Mouse (Mus musculus) MEL (cell line): ENCODE measurements around the gene Cd163. TPM values are rescaled to one million over a fixed set of nuclear protein-coding genes. Genes with fewer than 3 reads are reported as not detected.
"Not testable (repeated sequence)": the region's sequence is repeated elsewhere in the genome, so short reads cannot be mapped to it uniquely, and the experiment has no call there.

Source experiments
- DNase-seq: peaks from one replicate; pipeline ENCODE4 v3.0.0; 2011; ENCODE audit warnings: low read depth, low spot score
- H3K27ac ChIP-seq: 2 replicates; pipeline ENCODE4 v1.5.1; 2012; ENCODE audit warnings: low read depth, mild to moderate bottlenecking, control low read depth, low read length, moderate library complexity; ENCODE audit not compliant: control insufficient read depth
- H3K27me3 ChIP-seq, 2 experiments: fragments of 150-350 bp in 1 of 2; sonication (generic) in 1 of 2; 2 replicates each; pipeline ENCODE4 v1.6.1; 2012; ENCODE audit warnings: low read length in 2 of 2, mild to moderate bottlenecking in 2 of 2, improper control_type of control experiment in 1 of 2, moderate library complexity in 1 of 2; ENCODE audit not compliant: insufficient read depth in 2 of 2, control insufficient read depth in 1 of 2
- H3K36me3 ChIP-seq, 2 experiments: 2 replicates each; pipeline ENCODE4 v1.6.1; 2012 to 2014; ENCODE audit warnings: low read length in 2 of 2, improper control_type of control experiment in 1 of 2, inconsistent platforms in 1 of 2, mild to moderate bottlenecking in 1 of 2; ENCODE audit not compliant: insufficient read depth in 2 of 2, control insufficient read depth in 1 of 2
- H3K4me1 ChIP-seq, 2 experiments: fragments of 150-350 bp in 1 of 2; sonication (generic) in 1 of 2; 2 replicates each; pipeline ENCODE4 v1.6.1; 2012; ENCODE audit warnings: low read length in 2 of 2, improper control_type of control experiment in 1 of 2, mild to moderate bottlenecking in 1 of 2; ENCODE audit not compliant: insufficient read depth in 2 of 2, control insufficient read depth in 1 of 2
- H3K4me3 ChIP-seq, 2 experiments: fragments of 150-350 bp in 1 of 2; sonication (generic) in 1 of 2; 2 replicates each; pipeline ENCODE4 v1.5.1; 2012; ENCODE audit warnings: low read depth in 2 of 2, low read length in 2 of 2, mild to moderate bottlenecking in 2 of 2, moderate library complexity in 2 of 2, control low read depth in 1 of 2, improper control_type of control experiment in 1 of 2; ENCODE audit not compliant: control insufficient read depth in 1 of 2, insufficient read depth in 1 of 2
- H3K79me2 ChIP-seq: 2 replicates; pipeline ENCODE4 v1.6.1; 2012; ENCODE audit warnings: mild to moderate bottlenecking, low read length, moderate library complexity; ENCODE audit not compliant: control insufficient read depth, poor library complexity, insufficient read depth
- H3K9ac ChIP-seq: 2 replicates; pipeline ENCODE4 v1.6.1; 2012; ENCODE audit warnings: low read depth, mild to moderate bottlenecking, control low read depth, low read length, moderate library complexity; ENCODE audit not compliant: control insufficient read depth, poor library complexity, severe bottlenecking
- H3K9me3 ChIP-seq: fragments of 150-350 bp; sonication (generic); replicated peaks from 2 replicates; pipeline ENCODE4 v1.6.1; 2012; ENCODE audit warnings: mild to moderate bottlenecking, low read length, improper control_type of control experiment, moderate library complexity; ENCODE audit not compliant: insufficient read depth
- BHLHE40 ChIP-seq: IDR thresholded peaks from 2 replicates; pipeline ENCODE4 v1.6.1; 2012; ENCODE audit warnings: low read depth, mild to moderate bottlenecking, inconsistent platforms, low read length, improper control_type of control experiment, borderline replicate concordance
- CHD2 ChIP-seq: IDR thresholded peaks from 2 replicates; pipeline ENCODE4 v1.6.1; 2011; ENCODE audit warnings: low read length, improper control_type of control experiment
- CTCF ChIP-seq, 3 experiments: IDR thresholded peaks in 2 of 3; conservative IDR thresholded peaks in 1 of 3; 2 replicates each; pipeline ENCODE4 v1.5.1; 2011 to 2012; ENCODE audit warnings: low read length in 3 of 3, low read depth in 2 of 3, mild to moderate bottlenecking in 2 of 3, improper control_type of control experiment in 1 of 3, inconsistent platforms in 1 of 3, mixed read lengths in 1 of 3, moderate library complexity in 1 of 3; ENCODE audit not compliant: control insufficient read depth in 1 of 3, insufficient read depth in 1 of 3, poor library complexity in 1 of 3, severe bottlenecking in 1 of 3
- GATA1 ChIP-seq: IDR thresholded peaks from 2 replicates; pipeline ENCODE4 v1.6.1; 2011; ENCODE audit warnings: low read depth, low read length, improper control_type of control experiment
- HCFC1 ChIP-seq: IDR thresholded peaks from 2 replicates; pipeline ENCODE4 v1.6.1; 2012; ENCODE audit warnings: low read depth, mild to moderate bottlenecking, inconsistent platforms, low read length, improper control_type of control experiment, moderate library complexity
- MAFK ChIP-seq: IDR thresholded peaks from 2 replicates; pipeline ENCODE4 v1.6.1; 2011; ENCODE audit warnings: low read depth, mild to moderate bottlenecking, low read length, improper control_type of control experiment, borderline replicate concordance
- MAZ ChIP-seq: IDR thresholded peaks from 2 replicates; pipeline ENCODE4 v1.6.1; 2012; ENCODE audit warnings: low read depth, mild to moderate bottlenecking, inconsistent platforms, low read length, improper control_type of control experiment
- MEF2A ChIP-seq: IDR thresholded peaks from 2 replicates; pipeline ENCODE4 v1.6.1; 2014; ENCODE audit warnings: low read depth, mild to moderate bottlenecking, inconsistent platforms, low read length, improper control_type of control experiment; ENCODE audit not compliant: poor library complexity, insufficient replicate concordance, severe bottlenecking; ENCODE audit errors: extremely low read depth
- MXI1 ChIP-seq: IDR thresholded peaks from 2 replicates; pipeline ENCODE4 v1.6.1; 2011; ENCODE audit warnings: mild to moderate bottlenecking, low read depth, low read length, improper control_type of control experiment
- NRF1 ChIP-seq: IDR thresholded peaks from 2 replicates; pipeline ENCODE4 v1.6.1; 2014; ENCODE audit warnings: low read depth, mild to moderate bottlenecking, inconsistent platforms, low read length, improper control_type of control experiment, moderate library complexity; ENCODE audit not compliant: poor library complexity, insufficient read depth, severe bottlenecking
- SIN3A ChIP-seq: IDR thresholded peaks from 2 replicates; pipeline ENCODE4 v1.6.1; 2012; ENCODE audit warnings: low read length, improper control_type of control experiment, inconsistent platforms
- TAL1 ChIP-seq: IDR thresholded peaks from 2 replicates; pipeline ENCODE4 v1.6.1; 2012; ENCODE audit warnings: mild to moderate bottlenecking, inconsistent platforms, low read length, moderate library complexity, mixed read lengths
- TCF12 ChIP-seq: IDR thresholded peaks from 2 replicates; pipeline ENCODE4 v1.6.1; 2014; ENCODE audit warnings: low read depth, mild to moderate bottlenecking, inconsistent platforms, low read length, improper control_type of control experiment, moderate library complexity
- USF1 ChIP-seq: IDR thresholded peaks from 2 replicates; pipeline ENCODE4 v1.6.1; 2014; ENCODE audit warnings: low read depth, mild to moderate bottlenecking, inconsistent platforms, low read length, improper control_type of control experiment, moderate library complexity
- USF2 ChIP-seq, 2 experiments: IDR thresholded peaks; 2 replicates each; pipeline ENCODE4 v1.6.1; 2011 to 2012; ENCODE audit warnings: improper control_type of control experiment in 2 of 2, low read length in 2 of 2, borderline replicate concordance in 1 of 2, inconsistent platforms in 1 of 2, low read depth in 1 of 2, mild to moderate bottlenecking in 1 of 2; ENCODE audit not compliant: insufficient read depth in 1 of 2
- ZKSCAN1 ChIP-seq: IDR thresholded peaks from 2 replicates; pipeline ENCODE4 v1.6.1; 2012; ENCODE audit warnings: low read depth, mild to moderate bottlenecking, inconsistent platforms, low read length, improper control_type of control experiment, moderate library complexity
- ZMIZ1 ChIP-seq: IDR thresholded peaks from 2 replicates; pipeline ENCODE4 v1.6.1; 2012; ENCODE audit warnings: low read depth, mild to moderate bottlenecking, inconsistent platforms, low read length, improper control_type of control experiment, moderate library complexity
- polyA plus RNA-seq, 2 experiments: library from polyadenylated mRNA; stranded (reverse) in 1 of 2; unstranded in 1 of 2; fragments of >175 nt in 1 of 2; fragments of >200 nt in 1 of 2; gene quantifications; 2 replicates each; pipeline versions ENCODE4 v1.2.1 to v1.2.4; 2012; ENCODE audit warnings: low replicate concordance in 2 of 2, low read depth in 1 of 2; ENCODE audit not compliant: insufficient read length in 2 of 2, insufficient read depth in 1 of 2, missing spikeins in 1 of 2
- total RNA-seq: library from RNA; depleted of rRNA; stranded (reverse); fragments of 300-350 nt; gene quantifications from 2 replicates; pipeline ENCODE4 v1.2.3, GENCODE M21; 2012

Cd163 gene
- total and polyA plus RNA-seq, 3 experiments: 0.58 to 0.81 TPM; not detected in 1

GRCm38 (mm10) chr6:124282731-124283130 is 21.7 kb upstream of the Cd163 start:
- H3K36me3 ChIP-seq: no peaks in the 10 kb centered on the region
- no peaks in the 10 kb centered on the region for H3K4me1 ChIP-seq
- H3K27ac ChIP-seq: no peak overlapping the region
- H3K79me2 ChIP-seq: no peaks in the 10 kb centered on the region
- no peak overlapping the region for H3K4me3 ChIP-seq
- DNase-seq: no peak
- peaks cover 0 to 2% of the 10 kb centered on the region in 2 experiments; a peak in 1 of 4 replicates for H3K27me3 ChIP-seq
- no peaks in the 10 kb centered on the region for H3K9me3 ChIP-seq
- H3K9ac ChIP-seq: no peak overlapping the region
- TF ChIP-seq ZMIZ1 (no peak), BHLHE40 (no peak), TCF12 (no peak), TAL1 (no peak), NRF1 (no peak), GATA1 (no peak), MAZ (no peak), MAFK (no peak), CTCF (IDR thresholded peaks at IDR 0.05 in 2 of 3, conservative IDR thresholded peaks at IDR 0.05 in 1 of 3; ENCODE audit: control insufficient read depth in 1 of 3, insufficient read depth in 1 of 3, low read depth in 2 of 3, low read length in 3 of 3, poor library complexity in 1 of 3, severe bottlenecking in 1 of 3) (no peak), SIN3A (no peak), HCFC1 (no peak), USF1 (no peak), ZKSCAN1 (no peak), MXI1 (no peak), MEF2A (no peak), CHD2 (no peak), USF2 (IDR thresholded peaks at IDR 0.05; ENCODE audit: borderline replicate concordance in 1 of 2, insufficient read depth in 1 of 2, low read depth in 1 of 2, low read length in 2 of 2) (no peak)
- TF ChIP-seq, all 39 proteins: peak for 0

DNA sequence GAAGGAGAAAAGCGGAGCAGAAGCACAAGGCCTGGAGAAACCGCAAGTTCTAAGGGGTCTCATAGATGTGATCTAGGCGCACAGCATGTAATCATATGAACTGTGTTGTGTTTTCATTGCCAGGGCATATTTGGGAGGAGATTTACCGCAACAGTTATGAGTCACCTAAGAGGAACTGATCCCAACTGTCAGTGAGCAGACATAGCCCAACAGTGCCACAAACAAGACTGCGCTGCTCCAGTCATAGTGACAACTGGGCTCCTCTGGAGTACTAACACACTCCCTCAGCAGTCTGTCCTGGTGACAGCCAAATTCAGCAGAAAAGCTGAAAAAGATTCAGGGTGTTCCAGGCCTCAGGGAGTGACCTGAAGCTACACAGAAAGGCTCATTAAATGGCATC is 7.1 kb upstream of the Cd163 start:
- not testable (repeated sequence) for H3K27ac ChIP-seq, H3K27me3 ChIP-seq, H3K79me2 ChIP-seq, H3K4me1 ChIP-seq, H3K9ac ChIP-seq, H3K4me3 ChIP-seq, H3K9me3 ChIP-seq, DNase-seq, H3K36me3 ChIP-seq
